In the genomic region with DNA sequence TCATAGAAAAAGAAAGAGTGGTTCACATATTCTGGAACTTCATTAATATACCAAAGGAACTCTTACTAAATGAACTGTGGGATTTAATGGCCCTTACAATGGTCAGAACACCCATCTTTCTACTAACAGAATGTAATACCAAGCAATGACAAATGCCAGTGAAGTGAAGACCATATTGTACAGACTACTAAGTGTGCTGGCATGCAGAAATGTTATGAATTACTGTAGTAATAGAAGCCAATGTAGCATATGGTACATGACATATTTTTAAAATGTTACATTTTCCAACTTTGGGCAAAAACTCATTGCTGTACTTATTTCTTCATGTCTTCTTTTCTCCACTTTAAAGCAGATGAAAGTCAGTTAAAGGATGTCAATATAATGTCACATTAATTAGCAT, we compare ENCODE assay signal across 23 mouse cellular contexts.
"Had no signal": no experiment of that assay in that cellular context is flagged by ENCODE, and none has a peak within 500 bp of the region (broad histone marks: within the 10 kb centered on the region; RNA-seq: fewer than 3 reads in every experiment).

No protein-coding gene starts in this region.

- H3K4me1 ChIP-seq: kidney, embryonic 15.5 days; limb, embryonic 10.5 days; limb, embryonic 13.5 days; liver, embryonic 12.5 days; liver, embryonic 15.5 days; lung, embryonic 15.5 days; neural tube, embryonic 13.5 days; stomach, embryonic 15.5 days had no signal

- H3K36me3 ChIP-seq: kidney, embryonic 15.5 days; limb, embryonic 10.5 days; limb, embryonic 13.5 days; liver, embryonic 12.5 days; liver, embryonic 15.5 days; lung, embryonic 15.5 days; neural tube, embryonic 13.5 days; stomach, embryonic 15.5 days had no signal

- H3K9me3 ChIP-seq: kidney, embryonic 15.5 days; limb, embryonic 10.5 days; limb, embryonic 13.5 days; liver, embryonic 12.5 days; liver, embryonic 15.5 days; lung, embryonic 15.5 days; neural tube, embryonic 13.5 days; stomach, embryonic 15.5 days had no signal

- H3K4me2 ChIP-seq: kidney, embryonic 15.5 days; limb, embryonic 13.5 days; liver, embryonic 12.5 days; liver, embryonic 15.5 days; lung, embryonic 15.5 days; midbrain, embryonic 11.5 days; neural tube, embryonic 13.5 days; stomach, embryonic 15.5 days had no signal

- ATAC-seq: liver, embryonic 12.5 days; midbrain, embryonic 16.5 days had no signal

- H3K4me3 ChIP-seq: kidney, embryonic 15.5 days; limb, embryonic 10.5 days; limb, embryonic 13.5 days; liver, embryonic 12.5 days; liver, embryonic 15.5 days; lung, embryonic 15.5 days; myocyte; neural tube, embryonic 13.5 days; stomach, embryonic 15.5 days had no signal

- DNase-seq: kidney, adult 8-10 months; kidney, postnatal 10 days; kidney, postnatal 36 days; liver; lung, adult 18-20 months; lung, postnatal 10 days; lung, postnatal 36 days; retina, postnatal 1 day; right cerebral cortex, postnatal 25 days; spleen, adult 18-20 months; thymus, adult 18-20 months; thymus, postnatal 36 days had no signal

- H3K27me3 ChIP-seq: kidney, embryonic 15.5 days; limb, embryonic 13.5 days; liver, embryonic 12.5 days; liver, embryonic 15.5 days; lung, embryonic 15.5 days; neural tube, embryonic 13.5 days; stomach, embryonic 15.5 days had no signal

- H3K27ac ChIP-seq: kidney, embryonic 15.5 days; limb, embryonic 10.5 days; limb, embryonic 13.5 days; liver, embryonic 12.5 days; liver, embryonic 15.5 days; lung, embryonic 15.5 days; neural tube, embryonic 13.5 days; stomach, embryonic 15.5 days had no signal

- H3K9ac ChIP-seq: kidney, embryonic 15.5 days; limb, embryonic 13.5 days; liver, embryonic 12.5 days; liver, embryonic 15.5 days; lung, embryonic 15.5 days; neural tube, embryonic 13.5 days; stomach, embryonic 15.5 days had no signal
